Mouse (Mus musculus) left cerebral cortex, postnatal 10 days (tissue): ENCODE measurements around the gene Snx30. TPM values are rescaled to one million over a fixed set of nuclear protein-coding genes. Genes with fewer than 3 reads are reported as not detected.

ENCODE experiments used
- DNase-seq, 2 experiments: peaks; one replicate each; pipeline ENCODE4 v3.0.0; 2021 to 2022; ENCODE audit warnings: low spot score in 2 of 2, mixed read lengths in 1 of 2; ENCODE audit errors: extremely low spot score in 1 of 2
- intact Hi-C: fragments of 180-260 bp; cut with DNase I; formaldehyde crosslinking; loops from one replicate; pipeline ENCODE4 v1.15.1; 2025
- total RNA-seq, 2 experiments: library from RNA; stranded (reverse); gene quantifications; 2 replicates each; pipeline ENCODE4 v1.2.3; 2021

Snx30 gene
- total RNA-seq, 2 experiments from 2014 or later: 44.2 to 46.4 TPM

DNA sequence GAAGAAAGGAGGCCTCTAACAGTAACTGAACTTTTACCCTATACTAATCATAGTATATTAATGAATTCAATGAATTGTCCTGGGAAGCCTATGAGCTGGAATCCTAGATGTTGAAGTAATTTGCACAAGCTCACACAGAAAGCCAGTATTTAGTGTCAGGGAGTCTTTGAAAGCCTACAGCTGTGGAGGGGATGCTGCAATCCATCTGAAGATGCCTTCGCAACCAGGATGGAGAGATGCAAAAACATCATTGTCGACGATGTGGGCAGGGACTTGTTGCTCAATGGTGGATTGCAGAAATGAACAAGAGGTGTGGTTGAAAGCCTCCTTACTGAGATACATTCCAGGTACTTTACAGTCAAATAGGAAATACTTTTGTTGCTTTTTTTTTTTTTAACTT, 112.3 kb downstream of the Snx30 start:
- no peak for DNase-seq
- intact Hi-C loops: no loop called here

DNA sequence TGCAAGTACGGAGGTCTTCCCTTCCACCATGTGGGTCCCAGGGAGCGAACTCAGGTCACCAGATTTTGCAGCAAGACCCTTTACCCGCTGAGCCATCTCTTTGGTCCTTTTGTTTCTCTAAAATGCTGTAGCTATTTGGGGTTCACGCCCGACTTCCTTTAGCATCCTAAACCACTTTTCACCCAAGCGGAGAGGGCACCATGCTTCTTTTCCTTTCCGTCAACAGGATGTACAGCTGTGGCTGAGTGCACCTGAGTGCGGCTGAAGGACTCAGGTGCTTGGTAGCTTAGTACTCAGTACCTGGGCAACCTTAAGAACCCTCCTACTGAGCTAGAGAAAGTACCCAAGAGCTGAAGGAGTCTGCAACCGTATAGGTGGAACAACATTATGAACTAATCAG, 119.4 kb downstream of the Snx30 start:
- DNase-seq: no peak
- intact Hi-C loops: no loop called here

DNA sequence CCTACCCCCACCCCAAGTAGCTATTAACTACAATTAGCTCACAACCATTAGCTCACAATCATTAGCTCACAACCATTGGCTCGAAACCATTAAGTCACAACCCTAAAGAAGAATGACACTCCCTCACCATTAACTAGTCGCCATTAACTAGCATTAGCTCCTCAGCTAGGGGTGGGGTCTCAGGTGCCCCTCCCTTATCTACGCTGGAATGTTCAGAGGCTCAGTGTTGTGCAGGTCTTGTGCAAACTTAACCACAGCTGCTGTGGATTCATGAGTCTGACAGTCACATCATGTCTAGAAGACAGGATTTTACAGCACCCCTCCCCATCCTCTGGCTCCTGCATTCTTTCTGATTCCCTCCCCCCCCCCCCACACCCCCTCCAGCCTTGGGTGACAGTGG, 122.0 kb downstream of the Snx30 start:
- intact Hi-C loops: loop anchor here (2.0 kb wide), 1 partner anchor 143 kb away; no protein-coding TSS in a partner anchor
- no peak for DNase-seq

DNA sequence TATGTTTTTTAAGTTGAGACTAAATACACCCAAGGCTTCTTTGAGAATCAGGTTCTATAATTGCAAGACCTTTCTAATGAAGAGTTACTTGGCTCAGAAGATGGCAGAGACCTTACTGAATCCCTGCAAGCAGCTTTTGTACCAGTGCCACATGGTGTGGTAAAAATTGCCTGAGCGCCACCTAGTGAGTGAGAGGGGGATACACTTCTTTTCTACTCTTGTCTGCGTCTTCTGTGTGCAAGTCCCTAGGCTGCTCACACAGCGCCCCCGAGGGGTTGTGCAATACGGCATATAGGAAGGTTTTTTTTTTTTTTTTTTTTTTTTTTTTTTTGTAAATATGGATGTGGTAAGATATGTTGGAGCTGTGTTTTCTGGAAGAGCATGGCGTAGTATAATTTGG, 122.7 kb downstream of the Snx30 start:
- DNase-seq: peak; percentile 52 to 79
- intact Hi-C loops: loop anchor here (2.0 kb wide), 1 partner anchor 144 kb away; no protein-coding TSS in a partner anchor

DNA sequence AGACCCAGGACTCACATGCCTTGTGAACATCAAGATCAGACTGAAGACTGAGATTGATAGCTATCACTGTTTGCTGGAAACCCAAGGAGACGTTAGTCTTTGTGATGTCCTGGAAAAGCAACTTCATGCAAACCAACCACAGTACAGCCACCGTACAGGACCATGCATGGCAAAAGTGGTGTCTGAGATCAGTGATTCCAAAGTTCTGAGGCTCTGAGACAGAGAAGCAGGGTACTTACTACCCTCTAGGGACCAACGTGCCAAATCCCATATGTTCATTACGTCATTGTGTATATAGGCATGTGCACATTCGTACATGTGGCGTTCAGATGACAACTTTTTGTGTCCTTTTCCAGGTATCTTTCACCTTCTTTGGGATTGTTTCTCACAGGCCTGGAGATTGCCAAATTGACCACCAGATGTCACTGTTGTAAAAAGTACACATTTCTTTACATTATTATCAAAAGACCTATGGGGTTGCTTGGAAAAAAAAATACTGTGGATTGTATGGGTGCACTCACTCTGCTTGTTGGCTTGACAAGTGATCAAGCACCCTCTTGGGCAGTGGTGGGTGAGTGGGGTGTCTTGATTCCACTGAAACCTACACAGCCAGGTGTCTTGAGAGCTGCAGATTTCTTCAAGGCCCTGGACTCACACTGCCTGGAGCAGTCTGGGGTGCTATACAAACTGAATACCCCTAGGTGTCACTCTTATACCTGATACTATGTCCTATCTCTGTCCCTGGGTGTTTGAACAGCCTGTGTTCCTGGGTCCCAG, 127.1 kb downstream of the Snx30 start:
- intact Hi-C loops: loop anchor here (5.0 kb wide), 1 partner anchor 1975 kb away; no protein-coding TSS in a partner anchor
- peak in 1 of 2 experiments; percentile 20 for DNase-seq

DNA sequence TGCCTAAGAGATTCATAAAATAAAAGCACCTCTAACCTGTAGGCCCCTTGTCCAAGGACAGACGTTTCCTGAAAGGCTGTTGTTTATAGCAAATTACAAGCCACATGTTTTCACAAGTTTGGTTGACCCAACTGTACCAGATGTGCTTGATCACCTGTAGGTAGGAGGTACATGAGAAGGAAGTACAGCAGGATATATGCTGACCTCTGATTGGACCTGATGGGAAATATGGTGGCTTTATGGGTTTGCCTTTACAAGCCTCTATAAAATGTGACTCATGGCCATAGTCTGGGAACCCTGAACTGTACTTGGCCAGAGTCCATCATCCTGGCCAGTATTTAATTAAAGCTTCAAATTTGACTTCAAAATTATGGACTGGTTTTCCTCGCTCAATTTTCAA, 131.9 kb downstream of the Snx30 start:
- no peak for DNase-seq
- intact Hi-C loops: no loop called here

Other genes with a start within 250 kb of the Snx30 start
- gene Hsdl2, start 224.3 kb upstream of the Snx30 start, total RNA-seq: 10 to 100 TPM; 21.8 to 22.7 TPM
- gene E130308A19Rik, start 179.6 kb upstream of the Snx30 start, total RNA-seq: 1 to 10 TPM; 9.3 to 10.0 TPM
- gene Inip, start 4.3 kb upstream of the Snx30 start, total RNA-seq: 10 to 100 TPM; 22.3 to 23.6 TPM
- not detected for gene Slc46a2, start 109.2 kb downstream of the Snx30 start, total RNA-seq
- not detected for gene Mup4, start 154.9 kb downstream of the Snx30 start, total RNA-seq
- gene Mup6, start 158.5 kb downstream of the Snx30 start, total RNA-seq: not detected